In genomic region chr10:121564447-121564846, GRCm38 (mm10) we compare ENCODE assay signal across 22 mouse cellular contexts. TPM values are rescaled to one million over a fixed set of nuclear protein-coding genes. Genes with fewer than 3 reads are reported as not detected.
A peak's percentile ranks its signal among the peaks of the same experiment; 100 is the strongest.
DNase-seq lines count a peak whose midpoint lies in the region; ATAC-seq and TF ChIP-seq lines count a peak whose summit lies in the region.
"Had no signal": no experiment of that assay in that cellular context is flagged by ENCODE, and none has a peak within 500 bp of the region (broad histone marks: within the 10 kb centered on the region; RNA-seq: fewer than 3 reads in every experiment).

No protein-coding gene starts in this region.

- no peak overlapping the region for H3K4me2 ChIP-seq in heart, embryonic 15.5 days
- no peak overlapping the region for H3K4me2 ChIP-seq in heart, embryonic 12.5 days
- no peak overlapping the region for H3K4me2 ChIP-seq in liver, postnatal 0 days (ENCODE audit: low read depth, low read length)
- no peak overlapping the region for H3K4me2 ChIP-seq in liver, embryonic 13.5 days
- H3K4me2 ChIP-seq: embryonic facial prominence, embryonic 15.5 days; heart, embryonic 13.5 days; hindbrain, embryonic 13.5 days had no signal

- H3K9me3 ChIP-seq in heart, embryonic 15.5 days (replicated peaks), result no peaks in the 10 kb centered on the region
- 0 out of 2 replicates have a peak, but pooled peaks cover 3% of the 10 kb centered on the region for H3K9me3 ChIP-seq in heart, embryonic 12.5 days (replicated peaks)
- H3K9me3 ChIP-seq in liver, postnatal 0 days (ENCODE audit: low read length), result no peaks in the 10 kb centered on the region
- 0 out of 2 replicates have a peak, but pooled peaks cover 4% of the 10 kb centered on the region for H3K9me3 ChIP-seq in liver, embryonic 13.5 days (replicated peaks)
- H3K9me3 ChIP-seq: embryonic facial prominence, embryonic 15.5 days; forebrain, embryonic 10.5 days; heart, embryonic 13.5 days; hindbrain, embryonic 13.5 days had no signal

- TF ChIP-seq CTCF in liver, postnatal 0 days (IDR thresholded peaks at IDR 0.05; ENCODE audit: low read depth), result no peak

- H3K4me3 ChIP-seq in heart, embryonic 15.5 days, result no peak overlapping the region
- H3K4me3 ChIP-seq in heart, embryonic 12.5 days, result no peak overlapping the region
- H3K4me3 ChIP-seq in liver, postnatal 0 days (ENCODE audit: low read depth, low read length), result no peak overlapping the region
- H3K4me3 ChIP-seq in liver, embryonic 13.5 days (replicated peaks), result no peak overlapping the region
- H3K4me3 ChIP-seq: embryonic facial prominence, embryonic 15.5 days; erythroblast, embryonic 14.5 days; forebrain, embryonic 10.5 days; heart, embryonic 13.5 days; hindbrain, embryonic 13.5 days had no signal

- peaks cover 54% of the 10 kb centered on the region for H3K36me3 ChIP-seq in heart, embryonic 15.5 days
- peaks cover 57% of the 10 kb centered on the region for H3K36me3 ChIP-seq in heart, embryonic 12.5 days
- H3K36me3 ChIP-seq in liver, postnatal 0 days (replicated peaks; ENCODE audit: insufficient read depth, low read length), result peaks cover 72% of the 10 kb centered on the region
- peaks cover 65% of the 10 kb centered on the region for H3K36me3 ChIP-seq in liver, embryonic 13.5 days

- H3K9ac ChIP-seq in heart, embryonic 15.5 days, result no peak overlapping the region
- H3K9ac ChIP-seq in heart, embryonic 12.5 days, result no peak overlapping the region
- H3K9ac ChIP-seq in liver, postnatal 0 days (replicated peaks), result no peak overlapping the region
- H3K9ac ChIP-seq in liver, embryonic 13.5 days, result no peak overlapping the region
- H3K9ac ChIP-seq: embryonic facial prominence, embryonic 15.5 days; heart, embryonic 13.5 days; hindbrain, embryonic 13.5 days had no signal

- no peak for TF ChIP-seq EP300 in liver, postnatal 0 days (IDR thresholded peaks at IDR 0.05; ENCODE audit: low read depth)

- H3K27ac ChIP-seq in heart, embryonic 15.5 days, result no peak overlapping the region
- H3K27ac ChIP-seq in heart, embryonic 12.5 days (ENCODE audit: poor library complexity, severe bottlenecking), result no peak overlapping the region
- H3K27ac ChIP-seq in liver, postnatal 0 days (ENCODE audit: low read depth), result no peak overlapping the region
- peak overlapping the region; percentile 64 for H3K27ac ChIP-seq in liver, embryonic 13.5 days
- H3K27ac ChIP-seq: embryonic facial prominence, embryonic 15.5 days; forebrain, embryonic 10.5 days; hindbrain, embryonic 13.5 days; hindbrain, postnatal 0 days had no signal

- DNase-seq in liver, result peak; percentile 55
- DNase-seq in liver, postnatal 0 days, result no peak
- DNase-seq in brain, adult 2 months (ENCODE audit: low read depth, low spot score), result peak; percentile 30
- DNase-seq in liver, embryonic 13.5 days, result peak; percentile 18
- DNase-seq in Muller cell, postnatal 12 days (ENCODE audit: inconsistent ontology term), result no peak
- DNase-seq: adrenal gland, postnatal 14 days; cerebellum, adult 2 months; cerebellum, postnatal 10 days; embryo, embryonic 11 days; gastrocnemius, postnatal 10 days; heart, postnatal 14 days had no signal

- peak; percentile 47; the same call in 1 of the 2 replicates for ATAC-seq in heart, embryonic 15.5 days (replicated peaks; ENCODE audit: insufficient number of reproducible peaks, insufficient read depth, low FRiP score, low read depth)
- no peak for ATAC-seq in heart, embryonic 12.5 days (ENCODE audit: insufficient number of reproducible peaks, low FRiP score)
- ATAC-seq in liver, postnatal 0 days, result no peak
- no peak for ATAC-seq in liver, embryonic 13.5 days (ENCODE audit: low read depth)
- ATAC-seq: activated CD4-positive, CD25-positive, alpha-beta regulatory T cell, adult 4 months; forebrain, embryonic 14.5 days; hindbrain, postnatal 0 days; Patski had no signal

- H3K27me3 ChIP-seq in heart, embryonic 15.5 days, result no peaks in the 10 kb centered on the region
- H3K27me3 ChIP-seq in heart, embryonic 12.5 days (replicated peaks), result no peaks in the 10 kb centered on the region
- no peaks in the 10 kb centered on the region for H3K27me3 ChIP-seq in liver, postnatal 0 days (ENCODE audit: insufficient read depth, low read length)
- no peaks in the 10 kb centered on the region for H3K27me3 ChIP-seq in liver, embryonic 13.5 days
- H3K27me3 ChIP-seq: embryonic facial prominence, embryonic 15.5 days; heart, embryonic 13.5 days; hindbrain, embryonic 13.5 days; Patski had no signal

- 62% methylated on average over 8 of the region's 8 CpGs for WGBS in heart, embryonic 15.5 days
- 62% methylated on average over 8 of the region's 8 CpGs for WGBS in heart, embryonic 12.5 days
- WGBS in liver, postnatal 0 days (ENCODE audit: insufficient replicate concordance), result 70% methylated on average over 8 of the region's 8 CpGs
- 61% methylated on average over 8 of the region's 8 CpGs for WGBS in liver, embryonic 13.5 days (ENCODE audit: insufficient replicate concordance)

- peaks cover 10% of the 10 kb centered on the region for H3K4me1 ChIP-seq in heart, embryonic 15.5 days (replicated peaks)
- peaks cover 12% of the 10 kb centered on the region for H3K4me1 ChIP-seq in heart, embryonic 12.5 days (replicated peaks)
- H3K4me1 ChIP-seq in liver, postnatal 0 days (ENCODE audit: insufficient read depth), result peaks cover 8% of the 10 kb centered on the region
- peaks cover 32% of the 10 kb centered on the region for H3K4me1 ChIP-seq in liver, embryonic 13.5 days (replicated peaks)

RNA-seq across cellular contexts. Expression of gene Tbk1, which starts 22.1 kb away (rescaled TPM):
- 22.0 and 25.3 TPM in 2 replicates for polyA plus RNA-seq in heart, embryonic 15.5 days (2015; fragmentation: Nextera tagmentation; extraction: Ambion mirVana)
- polyA plus RNA-seq in heart, embryonic 12.5 days (2016; fragmentation: Nextera tagmentation; extraction: Ambion mirVana), result 23.9 and 27.7 TPM in 2 replicates
- polyA plus RNA-seq in liver, postnatal 0 days (2015; fragmentation: Nextera tagmentation; extraction: Ambion mirVana), result 11.4 and 14.4 TPM in 2 replicates
- polyA plus RNA-seq in liver, embryonic 13.5 days (2015; fragmentation: Nextera tagmentation; extraction: Ambion mirVana), result 18.4 and 22.7 TPM in 2 replicates

Comparison
In these comparisons a context has a peak if more than half of its experiments do, and no peak if none do; other contexts are left out.
1. DNase-seq: peak in liver (single experiment), brain, adult 2 months (single experiment) and liver, embryonic 13.5 days (single experiment); none in liver, postnatal 0 days (single experiment) and Muller cell, postnatal 12 days (single experiment).